Mouse (Mus musculus) liver, embryonic 11.5 days (tissue): ENCODE measurements at regions not wholly inside any gene's neighbourhood (a gene's known extent, or its start where the extent isn't known, plus 50 kb on each side); places are given as distances from the start of the nearest gene placed in this dataset.
A peak's percentile ranks its signal among the peaks of the same experiment; 100 is the strongest.

Source experiments
- ATAC-seq: fragments of 200-750 bp; cut with Nextera tagmentation; replicated peaks from 2 replicates; pipeline ENCODE4 v1.8.0; 2017; ENCODE audit warnings: moderate number of reproducible peaks, mild to moderate bottlenecking, moderate TSS enrichment, moderate library complexity; ENCODE audit not compliant: low FRiP score
- DNase-seq: peaks from one replicate; pipeline ENCODE4 v3.0.0-alpha.2; 2017; ENCODE audit warnings: low spot score
- H3K27ac ChIP-seq: fragments of 300-500 bp; sonication (generic); 2 replicates; pipeline ENCODE4 v1.5.1; 2014; ENCODE audit warnings: mild to moderate bottlenecking, low read depth, low read length, control low read depth
- H3K27me3 ChIP-seq: fragments of 300-500 bp; sonication (generic); replicated peaks from 2 replicates; pipeline ENCODE4 v1.6.1; 2014; ENCODE audit warnings: low read length, mixed read lengths; ENCODE audit not compliant: control insufficient read depth, insufficient read depth
- H3K36me3 ChIP-seq: fragments of 300-500 bp; sonication (generic); 2 replicates; pipeline ENCODE4 v1.6.1; 2014; ENCODE audit warnings: mild to moderate bottlenecking, low read length, moderate library complexity, mixed read lengths; ENCODE audit not compliant: control insufficient read depth, insufficient read depth
- H3K4me1 ChIP-seq: fragments of 300-500 bp; sonication (generic); replicated peaks from 2 replicates; pipeline ENCODE4 v1.6.1; 2014; ENCODE audit warnings: low read length, mixed read lengths; ENCODE audit not compliant: control insufficient read depth, insufficient read depth
- H3K4me2 ChIP-seq: fragments of 300-500 bp; sonication (generic); 2 replicates; pipeline ENCODE4 v1.6.1; 2014; ENCODE audit warnings: mild to moderate bottlenecking, control low read depth, moderate library complexity
- H3K4me3 ChIP-seq: fragments of 300-500 bp; sonication (generic); 2 replicates; pipeline ENCODE4 v1.5.1; 2014; ENCODE audit warnings: low read depth, low read length, control low read depth
- H3K9ac ChIP-seq: fragments of 300-500 bp; sonication (generic); 2 replicates; pipeline ENCODE4 v1.6.1; 2014; ENCODE audit warnings: low read depth, low read length, control low read depth
- H3K9me3 ChIP-seq: fragments of 300-500 bp; sonication (generic); 2 replicates; pipeline ENCODE4 v1.6.1; 2016; ENCODE audit warnings: low read length, inconsistent platforms, mixed read lengths; ENCODE audit not compliant: control insufficient read depth
- WGBS: fragments of 180-500 bp; shearing (Covaris S2); extraction: QIAGEN DNeasy Blood & Tissue Kit; methylation state at CpG from one replicate; pipeline ENCODE4 v1.1.7; 2014; 5-methylcytosine and 5-hydroxymethylcytosine counted together

DNA sequence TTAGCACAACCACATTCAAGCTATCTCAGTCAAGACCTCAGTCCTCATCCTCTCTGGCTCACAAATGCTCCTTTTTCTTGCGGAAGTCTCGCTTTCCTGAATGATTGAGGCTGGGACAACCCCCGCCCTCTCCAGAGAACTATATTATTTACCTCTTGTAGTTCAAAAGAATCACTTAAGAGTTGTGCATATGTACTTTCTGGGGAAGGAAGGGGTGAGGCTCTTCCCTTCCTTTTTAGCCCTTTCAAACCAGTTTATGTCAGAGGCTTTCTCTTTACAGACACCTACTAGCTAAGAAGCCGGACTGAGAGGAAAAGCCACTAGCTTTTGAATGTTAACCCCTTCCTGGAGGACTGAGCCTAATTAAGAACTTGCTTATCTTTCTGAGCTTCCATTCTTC is 98.4 kb upstream of the 4933415F23Rik start:
- Histone ChIP-seq H3K27ac (no peak overlapping the region), H3K36me3 (no peaks in the 10 kb centered on the region), H3K4me2 (no peak overlapping the region), H3K4me3 (no peak overlapping the region), H3K27me3 (no peaks in the 10 kb centered on the region), H3K9me3 (no peaks in the 10 kb centered on the region), H3K4me1 (no peaks in the 10 kb centered on the region), H3K9ac (no peak overlapping the region)
- DNase-seq (no peak), ATAC-seq (no peak)
- WGBS = 44% methylated on average over 4 of the region's 4 CpGs

DNA sequence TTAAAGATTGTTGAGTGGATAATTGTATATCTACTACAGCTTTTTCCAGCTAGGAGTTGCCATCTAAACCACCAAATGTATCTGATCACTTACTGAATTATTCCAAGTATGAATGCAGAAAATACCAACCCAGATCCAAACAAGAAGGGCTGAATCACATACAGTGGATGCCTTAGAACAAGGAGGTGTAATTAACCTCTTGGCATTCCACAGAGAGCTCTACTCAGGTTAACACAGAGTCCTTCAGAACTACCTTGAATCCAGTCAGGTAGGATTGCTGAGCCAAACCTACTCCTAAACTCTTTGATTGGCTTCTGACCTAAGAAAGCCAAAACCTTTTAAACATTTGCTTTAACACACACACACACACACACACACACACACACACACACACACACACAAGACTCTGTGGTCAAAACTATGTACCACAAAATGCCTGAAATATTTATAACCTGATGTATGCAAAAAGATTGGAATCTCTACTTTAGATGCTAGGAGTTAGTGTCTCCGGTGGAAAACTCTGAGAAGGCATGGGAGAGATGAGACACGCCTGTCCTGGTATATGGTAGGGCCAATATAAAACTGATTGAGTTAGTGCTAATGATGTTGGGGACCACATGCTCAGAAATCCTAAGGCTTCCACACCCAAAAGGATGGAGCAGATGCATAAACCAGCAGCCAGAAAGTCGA is 88.4 kb upstream of the 4933415F23Rik start:
- Histone ChIP-seq H3K4me1 (no peaks in the 10 kb centered on the region), H3K27ac (no peak overlapping the region), H3K4me2 (no peak overlapping the region), H3K27me3 (no peaks in the 10 kb centered on the region), H3K36me3 (no peaks in the 10 kb centered on the region), H3K9me3 (no peaks in the 10 kb centered on the region), H3K4me3 (no peak overlapping the region), H3K9ac (no peak overlapping the region)
- no peak for DNase-seq
- 79% methylated on average over 3 of the region's 3 CpGs for WGBS
- ATAC-seq = no peak

DNA sequence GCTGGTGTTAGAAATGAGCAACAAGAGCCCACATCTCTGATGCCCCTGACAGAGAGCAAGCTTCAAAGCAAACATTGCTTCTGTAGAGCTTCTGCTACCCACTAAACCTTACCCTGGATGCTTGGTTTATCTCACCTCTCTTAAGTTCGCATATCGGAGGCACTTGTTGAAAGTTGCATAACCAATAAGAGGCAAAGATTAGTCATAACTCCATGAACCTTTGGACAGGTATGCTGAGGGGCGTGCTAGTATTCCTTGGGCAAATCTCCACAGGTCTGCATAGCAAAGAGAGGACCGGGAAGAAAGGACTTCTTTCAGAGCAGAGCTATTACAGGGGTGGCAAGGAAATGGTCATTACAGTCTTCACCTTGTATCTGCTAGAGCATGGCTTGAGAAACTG is 87.7 kb upstream of the 4933415F23Rik start:
- no peak for ATAC-seq
- WGBS = 86% methylated on average over 4 of the region's 4 CpGs
- no peaks in the 10 kb centered on the region for H3K4me1 ChIP-seq

DNA sequence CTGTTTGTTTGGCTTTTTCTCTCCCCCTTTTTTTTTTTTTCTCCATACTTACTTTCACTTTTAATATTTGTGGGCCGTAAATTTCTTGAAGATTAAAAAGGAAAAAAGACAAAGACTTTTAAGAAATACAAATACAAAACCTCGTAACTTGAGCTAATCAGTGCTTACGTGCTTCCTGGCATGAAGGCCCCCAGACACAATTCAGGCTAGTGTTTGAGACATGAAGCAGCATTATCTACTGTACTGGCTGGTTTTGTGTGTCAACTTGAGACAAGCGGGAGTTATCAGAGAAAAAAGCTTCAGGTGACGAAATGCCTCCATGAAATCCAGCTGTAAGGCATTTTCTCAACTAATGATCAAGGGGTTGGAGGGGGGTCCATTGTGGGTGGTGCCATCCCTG is 86.2 kb upstream of the 4933415F23Rik start:
- ATAC-seq (no peak), DNase-seq (no peak)
- Histone ChIP-seq H3K27ac (0 out of 2 replicates have a peak overlapping the region, but pooled peaks have one; percentile 8), H3K4me2 (no peak overlapping the region), H3K27me3 (no peaks in the 10 kb centered on the region), H3K4me1 (no peaks in the 10 kb centered on the region), H3K4me3 (no peak overlapping the region), H3K36me3 (no peaks in the 10 kb centered on the region), H3K9ac (no peak overlapping the region), H3K9me3 (no peaks in the 10 kb centered on the region)
- WGBS = 46% methylated on average over 5 of the region's 5 CpGs

More for the DNA sequence above, 87.7 kb upstream of the 4933415F23Rik start:
- no peak overlapping the region for H3K27ac ChIP-seq
- H3K4me3 ChIP-seq = no peak overlapping the region
- H3K9ac ChIP-seq = no peak overlapping the region
- no peaks in the 10 kb centered on the region for H3K9me3 ChIP-seq
- DNase-seq = no peak
- no peaks in the 10 kb centered on the region for H3K36me3 ChIP-seq
- H3K27me3 ChIP-seq = no peaks in the 10 kb centered on the region
- H3K4me2 ChIP-seq = no peak overlapping the region

DNA sequence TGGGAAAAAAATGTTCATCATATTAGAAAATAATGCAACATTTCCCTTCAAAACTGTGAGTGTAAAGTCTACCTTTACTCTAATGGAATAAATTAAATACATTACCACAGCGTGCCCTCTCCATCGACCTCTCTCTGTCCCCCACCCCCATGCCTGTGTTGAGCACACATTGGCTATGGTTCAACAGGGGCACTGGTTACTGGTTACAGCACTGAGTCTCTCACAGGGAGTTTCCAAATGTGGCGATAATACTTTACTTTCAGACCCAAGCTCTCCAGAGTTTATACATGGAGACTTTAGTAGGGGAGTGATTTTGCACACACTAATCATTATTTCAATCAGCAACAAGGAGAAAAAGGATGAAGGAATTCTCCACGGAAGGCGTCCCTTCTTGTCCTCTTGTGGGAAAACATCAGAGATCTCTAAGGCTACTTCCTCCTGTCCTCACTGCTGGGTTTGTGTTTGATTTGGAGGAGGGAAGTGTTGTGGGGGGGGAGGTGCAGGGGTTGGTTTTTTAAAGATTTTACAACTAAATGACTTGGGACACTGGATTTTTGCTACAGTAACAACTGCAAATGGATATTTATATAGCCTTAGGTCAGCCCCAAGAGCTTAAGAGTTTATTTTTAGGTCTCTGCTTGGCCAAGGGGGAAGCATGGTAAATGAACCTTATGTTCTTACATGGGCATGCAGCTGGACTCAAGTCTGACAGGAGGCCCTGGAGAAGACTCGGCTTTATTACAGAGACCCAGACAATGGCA is 85.6 kb upstream of the 4933415F23Rik start:
- ATAC-seq = peak; percentile 81
- no peak for DNase-seq
- Histone ChIP-seq H3K27me3 (no peaks in the 10 kb centered on the region), H3K9ac (no peak overlapping the region), H3K4me3 (no peak overlapping the region), H3K27ac (0 out of 2 replicates have a peak overlapping the region, but pooled peaks have one; percentile 8), H3K9me3 (no peaks in the 10 kb centered on the region), H3K4me2 (0 out of 2 replicates have a peak overlapping the region, but pooled peaks have one; percentile 10), H3K36me3 (no peaks in the 10 kb centered on the region), H3K4me1 (no peaks in the 10 kb centered on the region)
- 61% methylated on average over 6 of the region's 6 CpGs for WGBS

DNA sequence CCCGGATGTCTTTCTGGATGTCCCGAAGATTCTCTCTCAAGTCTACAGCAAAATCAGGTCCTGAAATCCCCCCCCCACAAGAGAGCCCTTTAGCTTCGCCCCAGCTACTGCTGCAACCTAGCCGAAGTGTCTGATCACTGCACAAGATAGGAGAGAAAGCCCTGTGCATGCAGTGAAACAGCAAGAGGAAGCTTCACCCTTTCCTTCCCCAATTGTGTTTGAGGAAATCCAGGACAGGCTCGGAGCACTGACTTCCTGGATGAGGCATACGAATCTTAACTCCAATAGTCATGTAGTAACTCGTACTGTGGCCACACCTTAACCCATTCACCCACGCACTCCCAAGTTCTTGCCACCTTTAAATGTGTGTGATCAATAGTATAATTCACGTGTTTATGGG is 82.7 kb upstream of the 4933415F23Rik start:
- no peak for DNase-seq
- Histone ChIP-seq H3K4me3 (no peak overlapping the region), H3K4me1 (no peaks in the 10 kb centered on the region), H3K27me3 (no peaks in the 10 kb centered on the region), H3K36me3 (no peaks in the 10 kb centered on the region), H3K4me2 (no peak overlapping the region), H3K9ac (no peak overlapping the region), H3K27ac (no peak overlapping the region), H3K9me3 (no peaks in the 10 kb centered on the region)
- ATAC-seq = no peak
- 56% methylated on average over 9 of the region's 9 CpGs for WGBS

DNA sequence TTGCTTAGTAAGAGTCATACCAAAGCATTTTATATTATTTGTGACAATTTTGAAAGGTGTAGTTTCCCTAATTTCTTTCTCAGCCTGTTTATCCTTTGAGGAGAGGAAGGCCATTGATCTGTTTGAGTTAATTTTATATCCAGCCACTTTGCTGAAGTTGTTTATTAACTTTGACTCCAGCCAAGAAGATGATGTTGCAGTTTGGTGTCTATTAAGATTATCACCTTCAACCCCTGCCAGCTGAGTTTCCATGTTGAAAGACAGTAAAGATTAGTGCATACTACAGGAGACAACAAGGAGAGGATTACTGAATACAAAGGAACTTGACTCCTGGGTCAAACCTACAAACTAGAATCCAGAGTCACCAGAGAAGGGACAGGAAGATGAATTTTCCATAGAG is 80.5 kb upstream of the 4933415F23Rik start:
- no peak overlapping the region for H3K4me3 ChIP-seq
- no peaks in the 10 kb centered on the region for H3K27me3 ChIP-seq
- no peak overlapping the region for H3K27ac ChIP-seq

DNA sequence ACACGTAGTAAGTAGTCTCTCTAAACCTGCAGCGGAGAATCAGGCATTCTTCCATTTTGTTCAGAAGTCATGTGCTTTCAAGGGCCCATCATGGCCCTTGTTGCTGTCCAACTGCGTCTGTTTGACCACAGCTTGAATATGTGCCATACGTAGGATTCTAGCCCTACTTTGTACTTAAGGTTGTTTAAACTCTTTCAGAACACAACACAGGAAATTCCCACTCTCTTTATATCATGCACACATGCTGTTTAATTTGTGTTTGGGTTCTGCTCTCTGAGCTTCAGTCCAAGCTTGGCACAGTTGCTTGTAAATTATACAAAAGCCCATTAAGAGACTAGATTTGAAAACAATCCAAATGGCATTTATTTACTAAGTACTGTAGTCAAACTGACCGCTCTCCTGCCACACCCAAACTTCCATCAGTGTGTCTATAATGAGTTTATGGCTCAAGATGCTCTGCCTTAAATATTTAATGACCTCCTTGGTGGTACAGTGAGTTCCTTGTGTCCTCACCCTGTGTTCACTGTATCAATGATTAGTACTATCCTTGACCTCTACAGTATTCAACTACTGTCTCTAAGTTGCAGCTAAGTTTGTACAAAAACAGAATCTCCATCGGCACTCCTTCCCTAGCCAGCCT is 76.4 kb upstream of the 4933415F23Rik start:
- no peaks in the 10 kb centered on the region for H3K27me3 ChIP-seq
- no peaks in the 10 kb centered on the region for H3K36me3 ChIP-seq
- H3K4me3 ChIP-seq = no peak overlapping the region
- DNase-seq (no peak), ATAC-seq (no peak)
- H3K27ac ChIP-seq = no peak overlapping the region
- no peaks in the 10 kb centered on the region for H3K4me1 ChIP-seq
- 82% methylated on average over 6 of the region's 6 CpGs for WGBS
- no peaks in the 10 kb centered on the region for H3K9me3 ChIP-seq
- H3K9ac ChIP-seq = no peak overlapping the region
- H3K4me2 ChIP-seq = no peak overlapping the region

More for the DNA sequence above, 80.5 kb upstream of the 4933415F23Rik start:
- no peak overlapping the region for H3K4me2 ChIP-seq
- no peaks in the 10 kb centered on the region for H3K9me3 ChIP-seq
- ATAC-seq = no peak
- H3K9ac ChIP-seq = no peak overlapping the region
- no peaks in the 10 kb centered on the region for H3K4me1 ChIP-seq
- DNase-seq = no peak
- H3K36me3 ChIP-seq = no peaks in the 10 kb centered on the region
